Mouse (Mus musculus): ENCODE data around the gene Ccdc117. TPM values are rescaled to one million over a fixed set of nuclear protein-coding genes. Genes with fewer than 3 reads are reported as not detected.
"Not testable (repeated sequence)": the region's sequence is repeated elsewhere in the genome, so short reads cannot be mapped to it uniquely, and the experiment has no call there.

Gene Ccdc117
- polyA plus RNA-seq, 1 experiment from 2014 or later = 7.4 TPM

- Histone ChIP-seq H3K4me3 (ENCODE audit: low read length) (no peak overlapping the region), H3K4me2 (ENCODE audit: low read length) (no peak overlapping the region), H3K27ac (ENCODE audit: low read depth, low read length) (no peak overlapping the region), H3K27me3 (replicated peaks; ENCODE audit: control insufficient read depth, insufficient read depth, low read length) (no peaks in the 10 kb centered on the region), H3K9ac (ENCODE audit: low read depth, low read length) (no peak overlapping the region), H3K4me1 (ENCODE audit: control insufficient read depth, insufficient read depth, low read depth, low read length) (peaks cover 3% of the 10 kb centered on the region; the same call in 1 of the 2 replicates), H3K36me3 (ENCODE audit: control insufficient read depth, insufficient read depth, low read length) (no peaks in the 10 kb centered on the region), H3K9me3 (ENCODE audit: control insufficient read depth, low read length) (no peaks in the 10 kb centered on the region)
- WGBS = 90% methylated on average over 14 of the region's 14 CpGs
- ATAC-seq = no peak
Observed at GRCm38 (mm10) chr11:5516617-5517016, 25.4 kb downstream of the Ccdc117 start.

DNA sequence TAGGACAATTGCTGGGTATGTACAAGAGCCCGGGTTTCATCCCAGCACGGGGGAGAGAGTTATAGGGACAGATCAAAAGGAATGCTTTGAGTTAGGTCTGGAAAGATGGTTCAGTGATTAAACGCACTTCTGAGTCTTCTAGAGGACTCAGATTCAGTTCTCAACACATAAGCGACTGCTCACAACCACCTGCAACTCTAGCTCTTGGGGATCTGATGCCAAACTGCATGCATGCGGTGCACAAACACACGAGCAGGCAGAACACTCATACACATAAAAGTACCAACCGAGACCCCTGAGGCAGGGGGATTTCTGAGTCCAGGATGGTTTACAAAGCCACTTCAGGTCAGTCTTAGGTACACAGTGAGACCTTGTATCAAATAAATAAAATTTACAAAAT lies 25.8 kb downstream of the Ccdc117 start:
- WGBS = 82% methylated on average over 7 of the region's 7 CpGs
- Histone ChIP-seq H3K4me2 (ENCODE audit: low read length) (no peak overlapping the region), H3K4me1 (ENCODE audit: control insufficient read depth, insufficient read depth, low read depth, low read length) (peaks cover 3% of the 10 kb centered on the region; the same call in 1 of the 2 replicates), H3K4me3 (ENCODE audit: low read length) (no peak overlapping the region), H3K9me3 (ENCODE audit: control insufficient read depth, low read length) (no peaks in the 10 kb centered on the region), H3K27ac (ENCODE audit: low read depth, low read length) (no peak overlapping the region), H3K27me3 (replicated peaks; ENCODE audit: control insufficient read depth, insufficient read depth, low read length) (no peaks in the 10 kb centered on the region), H3K36me3 (ENCODE audit: control insufficient read depth, insufficient read depth, low read length) (no peaks in the 10 kb centered on the region), H3K9ac (ENCODE audit: low read depth, low read length) (no peak overlapping the region)
- no peak for ATAC-seq

DNA sequence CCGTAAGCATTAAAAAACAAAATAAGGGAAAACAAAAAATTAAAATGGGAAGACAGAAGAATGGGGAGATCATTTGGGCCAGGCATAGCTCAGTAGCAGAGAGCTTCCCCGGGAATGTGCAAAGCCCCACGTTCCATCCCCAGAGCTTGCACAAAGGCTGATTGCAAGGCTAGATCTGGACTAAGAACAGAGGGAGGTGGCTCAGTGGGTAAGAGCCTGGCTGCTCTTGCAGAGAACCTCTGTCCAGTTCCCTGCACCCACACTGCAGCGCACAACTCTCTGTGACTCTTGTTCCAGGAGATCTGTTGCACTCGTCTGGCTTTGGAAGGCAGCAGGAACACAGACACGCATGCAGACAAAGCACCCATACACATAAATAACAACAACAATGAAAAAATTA lies 26.3 kb downstream of the Ccdc117 start:
- H3K36me3 ChIP-seq (ENCODE audit: control insufficient read depth, insufficient read depth, low read length) = no peaks in the 10 kb centered on the region
- no peak overlapping the region for H3K27ac ChIP-seq (ENCODE audit: low read depth, low read length)
- WGBS = 84% methylated on average over 6 of the region's 6 CpGs
- H3K9me3 ChIP-seq (ENCODE audit: control insufficient read depth, low read length) = no peaks in the 10 kb centered on the region
- peaks cover 3% of the 10 kb centered on the region; the same call in 1 of the 2 replicates for H3K4me1 ChIP-seq (ENCODE audit: control insufficient read depth, insufficient read depth, low read depth, low read length)
- ATAC-seq = no peak
- no peak overlapping the region for H3K4me2 ChIP-seq (ENCODE audit: low read length)
- H3K4me3 ChIP-seq (ENCODE audit: low read length) = no peak overlapping the region
- H3K9ac ChIP-seq (ENCODE audit: low read depth, low read length) = no peak overlapping the region
- H3K27me3 ChIP-seq (replicated peaks; ENCODE audit: control insufficient read depth, insufficient read depth, low read length) = no peaks in the 10 kb centered on the region

DNA sequence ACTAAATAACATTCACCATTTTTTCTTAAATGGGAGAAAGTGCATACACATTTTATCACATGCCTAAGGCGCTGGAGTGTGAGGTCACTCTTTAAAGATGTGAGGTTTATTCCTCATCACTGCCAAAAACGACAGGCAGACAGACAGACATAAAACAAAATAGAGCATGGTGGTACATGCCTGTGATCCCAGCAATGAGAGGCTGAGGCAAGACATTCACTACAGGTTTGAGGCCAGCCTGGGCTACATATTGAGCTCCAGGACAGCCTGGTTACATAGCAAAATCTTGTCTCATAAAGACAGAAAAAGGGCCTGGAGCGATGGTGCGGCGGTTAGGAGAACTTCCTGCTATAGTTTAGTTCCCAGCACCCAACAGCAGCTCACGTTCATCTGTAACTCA lies 26.8 kb downstream of the Ccdc117 start:
- H3K4me1 ChIP-seq (ENCODE audit: control insufficient read depth, insufficient read depth, low read depth, low read length) = peaks cover 2% of the 10 kb centered on the region; the same call in 1 of the 2 replicates
- H3K9ac ChIP-seq (ENCODE audit: low read depth, low read length) = no peak overlapping the region
- no peak for ATAC-seq
- 85% methylated on average over 6 of the region's 6 CpGs for WGBS
- no peaks in the 10 kb centered on the region for H3K27me3 ChIP-seq (replicated peaks; ENCODE audit: control insufficient read depth, insufficient read depth, low read length)
- no peaks in the 10 kb centered on the region for H3K36me3 ChIP-seq (ENCODE audit: control insufficient read depth, insufficient read depth, low read length)
- no peak overlapping the region for H3K27ac ChIP-seq (ENCODE audit: low read depth, low read length)
- H3K4me3 ChIP-seq (ENCODE audit: low read length) = no peak overlapping the region
- no peaks in the 10 kb centered on the region for H3K9me3 ChIP-seq (ENCODE audit: control insufficient read depth, low read length)
- no peak overlapping the region for H3K4me2 ChIP-seq (ENCODE audit: low read length)

- Histone ChIP-seq H3K4me1 (ENCODE audit: control insufficient read depth, insufficient read depth, low read depth, low read length) (no peaks in the 10 kb centered on the region), H3K9ac (ENCODE audit: low read depth, low read length) (no peak overlapping the region), H3K9me3 (ENCODE audit: control insufficient read depth, low read length) (no peaks in the 10 kb centered on the region), H3K36me3 (ENCODE audit: control insufficient read depth, insufficient read depth, low read length) (no peaks in the 10 kb centered on the region), H3K4me3 (ENCODE audit: low read length) (no peak overlapping the region), H3K4me2 (ENCODE audit: low read length) (no peak overlapping the region), H3K27me3 (replicated peaks; ENCODE audit: control insufficient read depth, insufficient read depth, low read length) (no peaks in the 10 kb centered on the region), H3K27ac (ENCODE audit: low read depth, low read length) (no peak overlapping the region)
- ATAC-seq = no peak
- WGBS = 96% methylated on average over 4 of the region's 4 CpGs
Observed at GRCm38 (mm10) chr11:5514091-5514490, 27.9 kb downstream of the Ccdc117 start.

GRCm38 (mm10) chr11:5512961-5513360 lies 29.0 kb downstream of the Ccdc117 start:
- Histone ChIP-seq H3K4me3 (ENCODE audit: low read length) (no peak overlapping the region), H3K9ac (ENCODE audit: low read depth, low read length) (no peak overlapping the region), H3K9me3 (ENCODE audit: control insufficient read depth, low read length) (no peaks in the 10 kb centered on the region), H3K4me2 (ENCODE audit: low read length) (no peak overlapping the region), H3K4me1 (ENCODE audit: control insufficient read depth, insufficient read depth, low read depth, low read length) (no peaks in the 10 kb centered on the region), H3K36me3 (ENCODE audit: control insufficient read depth, insufficient read depth, low read length) (no peaks in the 10 kb centered on the region), H3K27ac (ENCODE audit: low read depth, low read length) (no peak overlapping the region), H3K27me3 (replicated peaks; ENCODE audit: control insufficient read depth, insufficient read depth, low read length) (no peaks in the 10 kb centered on the region)
- WGBS = 77% methylated on average over 8 of the region's 8 CpGs
- no peak for ATAC-seq

DNA sequence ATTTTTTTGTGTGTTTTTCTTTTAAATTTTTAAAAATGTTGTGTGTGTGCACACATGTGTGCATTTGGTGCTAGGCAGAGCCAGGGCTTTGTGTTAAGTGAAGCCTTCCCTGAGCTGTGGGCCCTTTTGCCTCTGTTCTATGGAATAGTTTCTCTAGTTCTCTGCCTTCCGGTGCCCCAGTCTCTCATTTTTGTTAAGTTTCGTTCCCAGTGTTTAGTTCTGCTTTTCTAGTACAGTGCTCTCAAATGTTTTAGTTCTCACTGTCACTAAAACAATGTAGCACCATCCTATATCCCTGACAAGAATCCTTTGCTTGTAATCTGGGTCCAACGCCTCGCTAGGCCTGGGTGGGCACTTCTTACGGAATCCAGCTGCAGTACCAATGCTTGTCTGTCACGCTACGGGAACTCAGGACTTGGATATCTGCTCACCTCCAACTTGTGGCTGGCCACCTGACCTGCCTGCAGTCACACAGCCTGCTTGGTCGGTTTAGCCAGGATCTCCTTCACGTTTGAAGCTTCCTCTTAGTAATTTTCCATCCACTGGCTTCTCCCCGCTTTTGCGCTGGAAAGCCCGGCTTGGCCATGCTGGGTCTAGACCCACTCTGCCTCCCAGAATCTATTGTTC lies 29.8 kb downstream of the Ccdc117 start:
- Histone ChIP-seq H3K9ac (ENCODE audit: low read depth, low read length) (no peak overlapping the region), H3K27me3 (replicated peaks; ENCODE audit: control insufficient read depth, insufficient read depth, low read length) (no peaks in the 10 kb centered on the region), H3K36me3 (ENCODE audit: control insufficient read depth, insufficient read depth, low read length) (no peaks in the 10 kb centered on the region), H3K27ac (ENCODE audit: low read depth, low read length) (no peak overlapping the region), H3K4me1 (ENCODE audit: control insufficient read depth, insufficient read depth, low read depth, low read length) (no peaks in the 10 kb centered on the region), H3K4me3 (ENCODE audit: low read length) (no peak overlapping the region), H3K9me3 (ENCODE audit: control insufficient read depth, low read length) (no peaks in the 10 kb centered on the region), H3K4me2 (ENCODE audit: low read length) (no peak overlapping the region)
- WGBS = 84% methylated on average over 12 of the region's 12 CpGs
- no peak for ATAC-seq

DNA sequence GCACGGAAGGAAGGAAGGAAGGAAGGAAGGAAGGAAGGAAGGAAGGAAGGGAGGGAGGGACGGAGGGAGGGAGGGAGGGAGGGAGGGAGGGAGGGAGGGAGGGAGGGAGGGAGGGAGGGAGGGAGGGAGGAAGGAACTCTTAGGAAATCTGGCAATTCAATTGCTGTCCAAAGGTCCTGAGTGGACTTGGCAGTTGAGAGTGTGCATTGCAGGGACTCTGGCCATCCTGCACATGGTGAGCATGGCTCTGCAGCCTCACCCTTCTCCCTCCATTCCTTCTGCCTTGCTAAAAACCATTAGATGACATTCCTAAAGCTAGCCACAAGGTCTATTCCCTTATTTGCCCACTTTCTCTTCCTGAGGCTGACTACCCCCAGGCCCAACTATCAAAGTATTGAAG lies 31.3 kb downstream of the Ccdc117 start:
- H3K4me1 ChIP-seq (ENCODE audit: control insufficient read depth, insufficient read depth, low read depth, low read length); H3K9me3 ChIP-seq (ENCODE audit: control insufficient read depth, low read length); H3K36me3 ChIP-seq (ENCODE audit: control insufficient read depth, insufficient read depth, low read length); H3K27ac ChIP-seq (ENCODE audit: low read depth, low read length); H3K27me3 ChIP-seq (replicated peaks; ENCODE audit: control insufficient read depth, insufficient read depth, low read length); H3K9ac ChIP-seq (ENCODE audit: low read depth, low read length); H3K4me3 ChIP-seq (ENCODE audit: low read length); ATAC-seq; H3K4me2 ChIP-seq (ENCODE audit: low read length): not testable (repeated sequence)
- WGBS = 86% methylated on average over 1 of the region's 2 CpGs

DNA sequence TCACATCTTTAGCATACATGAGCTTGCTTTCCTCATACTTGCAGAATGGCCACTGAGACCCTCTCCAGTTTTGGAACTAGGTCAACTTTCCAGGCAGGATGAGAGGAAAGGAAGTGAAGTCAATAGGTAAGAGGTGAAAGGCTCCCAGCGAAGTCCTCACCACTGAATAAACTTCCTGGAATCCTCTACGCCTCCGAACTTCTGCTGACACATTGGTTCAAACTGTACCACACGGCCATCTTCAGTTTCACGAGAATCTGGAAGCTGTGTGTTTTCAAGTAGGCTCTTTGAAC lies 31.9 kb downstream of the Ccdc117 start:
- no peaks in the 10 kb centered on the region for H3K9me3 ChIP-seq (ENCODE audit: control insufficient read depth, low read length)
- ATAC-seq = no peak
- no peaks in the 10 kb centered on the region for H3K36me3 ChIP-seq (ENCODE audit: control insufficient read depth, insufficient read depth, low read length)
- no peaks in the 10 kb centered on the region for H3K27me3 ChIP-seq (replicated peaks; ENCODE audit: control insufficient read depth, insufficient read depth, low read length)
- no peaks in the 10 kb centered on the region for H3K4me1 ChIP-seq (ENCODE audit: control insufficient read depth, insufficient read depth, low read depth, low read length)
- no peak overlapping the region for H3K27ac ChIP-seq (ENCODE audit: low read depth, low read length)
- H3K4me2 ChIP-seq (ENCODE audit: low read length) = no peak overlapping the region
- no peak overlapping the region for H3K4me3 ChIP-seq (ENCODE audit: low read length)
- no peak overlapping the region for H3K9ac ChIP-seq (ENCODE audit: low read depth, low read length)
- WGBS = 87% methylated on average over 5 of the region's 5 CpGs

All from hindbrain, embryonic 16.5 days (tissue).